Mouse (Mus musculus): ENCODE data around the gene Zfp652.

Gene Zfp652

GRCm38 (mm10) chr11:95808448-95809011 is 96.1 kb downstream of the Zfp652 start:
- in situ Hi-C loops (cut with MboI, MseI), result no loop called here

- in situ Hi-C loops (cut with MboI, MseI), result no loop called here
Measured at GRCm38 (mm10) chr11:95809603-95810002, 97.1 kb downstream of the Zfp652 start.

GRCm38 (mm10) chr11:95810828-95811227 is 98.4 kb downstream of the Zfp652 start:
- in situ Hi-C loops (cut with MboI, MseI), result no loop called here

- in situ Hi-C loops (cut with MboI, MseI), result no loop called here
Measured at GRCm38 (mm10) chr11:95811741-95812140, 99.3 kb downstream of the Zfp652 start.

- in situ Hi-C loops (cut with MboI, MseI), result no loop called here
Measured at GRCm38 (mm10) chr11:95812224-95812623, 99.8 kb downstream of the Zfp652 start.

- in situ Hi-C loops (cut with MboI, MseI), result no loop called here
Measured at GRCm38 (mm10) chr11:95814101-95814500, 101.6 kb downstream of the Zfp652 start.

- in situ Hi-C loops (cut with MboI, MseI), result no loop called here
Measured at GRCm38 (mm10) chr11:95814857-95815256, 102.4 kb downstream of the Zfp652 start.

GRCm38 (mm10) chr11:95815412-95815811 is 102.9 kb downstream of the Zfp652 start:
- in situ Hi-C loops (cut with MboI, MseI), result no loop called here

- in situ Hi-C loops (cut with MboI, MseI), result no loop called here
Measured at GRCm38 (mm10) chr11:95819138-95819537, 106.7 kb downstream of the Zfp652 start.

- in situ Hi-C loops (cut with MboI, MseI), result loop anchor here (5.0 kb wide), 1 partner anchor 161 kb away; no protein-coding TSS in a partner anchor
Measured at GRCm38 (mm10) chr11:95821511-95821910, 109.0 kb downstream of the Zfp652 start.

- in situ Hi-C loops (cut with MboI, MseI), result loop anchor here (5.0 kb wide), 1 partner anchor 160 kb away; no protein-coding TSS in a partner anchor
Measured at GRCm38 (mm10) chr11:95822437-95822836, 110.0 kb downstream of the Zfp652 start.

- in situ Hi-C loops (cut with MboI, MseI), result loop anchor here (5.0 kb wide), 1 partner anchor 158 kb away; no protein-coding TSS in a partner anchor
Measured at GRCm38 (mm10) chr11:95824071-95824876, 111.8 kb downstream of the Zfp652 start, which contains the start of gene Phospho1. TSS of gene Phospho1 (plus strand) at chr11:95824499.

GRCm38 (mm10) chr11:95824877-95825243 is 112.4 kb downstream of the Zfp652 start:
- in situ Hi-C loops (cut with MboI, MseI), result loop anchor here (5.0 kb wide), 1 partner anchor 157 kb away; no protein-coding TSS in a partner anchor

- in situ Hi-C loops (cut with MboI, MseI), result no loop called here
Measured at GRCm38 (mm10) chr11:95825625-95826024, 113.2 kb downstream of the Zfp652 start.

GRCm38 (mm10) chr11:95826317-95827167 is 114.1 kb downstream of the Zfp652 start:
- in situ Hi-C loops (cut with MboI, MseI), result no loop called here

GRCm38 (mm10) chr11:95827168-95827447 is 114.6 kb downstream of the Zfp652 start:
- in situ Hi-C loops (cut with MboI, MseI), result no loop called here

- in situ Hi-C loops (cut with MboI, MseI), result no loop called here
Measured at GRCm38 (mm10) chr11:95827464-95828085, 115.1 kb downstream of the Zfp652 start.

- in situ Hi-C loops (cut with MboI, MseI), result no loop called here
Measured at GRCm38 (mm10) chr11:95828181-95828964, 115.9 kb downstream of the Zfp652 start.

GRCm38 (mm10) chr11:95829526-95830050 is 117.1 kb downstream of the Zfp652 start:
- in situ Hi-C loops (cut with MboI, MseI), result no loop called here

- in situ Hi-C loops (cut with MboI, MseI), result no loop called here
Measured at GRCm38 (mm10) chr11:95830411-95831275, 118.2 kb downstream of the Zfp652 start.
